Comparison of ENCODE assay signal across 26 mouse cellular contexts in genomic region chr8:106051068-106051467, GRCm38 (mm10). TPM values are rescaled to one million over a fixed set of nuclear protein-coding genes. Genes with fewer than 3 reads are reported as not detected.
A peak's percentile ranks its signal among the peaks of the same experiment; 100 is the strongest.
DNase-seq lines count a peak whose midpoint lies in the region; ATAC-seq and TF ChIP-seq lines count a peak whose summit lies in the region.
"Had no signal": no experiment of that assay in that cellular context is flagged by ENCODE, and none has a peak within 500 bp of the region (broad histone marks: within the 10 kb centered on the region; RNA-seq: fewer than 3 reads in every experiment).

No protein-coding gene starts in this region.

- in situ Hi-C loops in CH12.LX (cut with MboI; ENCODE audit: low pct_ligation_motif_present, low pct_unique_long_range_greater_than_20kb, low sequenced_read_pairs), result no loop called here

- dilution Hi-C loops in CH12.LX (cut with MboI; ENCODE audit: extremely low pct_ligation_motif_present, extremely low pct_unique_long_range_greater_than_20kb, low sequenced_read_pairs), result no loop called here

- no peak for TF ChIP-seq EP300 in liver, postnatal 0 days (IDR thresholded peaks at IDR 0.05; ENCODE audit: low read depth)
- no peak for TF ChIP-seq EP300 in CH12.LX (IDR thresholded peaks at IDR 0.05; ENCODE audit: low read length)

- peak overlapping the region; percentile 52 for H3K4me2 ChIP-seq in liver, postnatal 0 days (ENCODE audit: low read depth, low read length)
- H3K4me2 ChIP-seq in CH12.LX (ENCODE audit: insufficient read depth, low read depth, poor library complexity, severe bottlenecking), result peak overlapping the region; percentile 90
- H3K4me2 ChIP-seq in myocyte (ENCODE audit: low read depth), result peak overlapping the region; percentile 38
- H3K4me2 ChIP-seq in hindbrain, postnatal 0 days (ENCODE audit: low read depth, low read length), result no peak overlapping the region
- H3K4me2 ChIP-seq: embryonic facial prominence, embryonic 12.5 days; heart, embryonic 13.5 days; hindbrain, embryonic 15.5 days had no signal

- no peaks in the 10 kb centered on the region for H3K9me3 ChIP-seq in liver, postnatal 0 days (ENCODE audit: low read length)
- no peaks in the 10 kb centered on the region for H3K9me3 ChIP-seq in CH12.LX (replicated peaks; ENCODE audit: low read length)
- no peaks in the 10 kb centered on the region for H3K9me3 ChIP-seq in hindbrain, postnatal 0 days (ENCODE audit: low read length)
- H3K9me3 ChIP-seq: embryonic facial prominence, embryonic 12.5 days; heart, embryonic 13.5 days; hindbrain, embryonic 15.5 days had no signal

- DNase-seq in gastrocnemius, postnatal 14 days, result peak; percentile 35
- DNase-seq in gastrocnemius, postnatal 10 days, result no peak
- DNase-seq in liver, postnatal 0 days, result no peak
- no peak for DNase-seq in liver
- no peak for DNase-seq in CH12.LX (ENCODE audit: extremely low read depth)
- DNase-seq in hindbrain, postnatal 0 days (ENCODE audit: low spot score), result no peak
- DNase-seq: adrenal gland, postnatal 14 days; cerebellum, adult 2 months; cerebellum, postnatal 25 days; forebrain, postnatal 0 days; heart, postnatal 36 days; kidney, adult 18-20 months had no signal

- H3K79me2 ChIP-seq in CH12.LX (replicated peaks; ENCODE audit: control insufficient read depth, extremely low read depth, insufficient read depth, poor library complexity, severe bottlenecking) (peaks cover 37% of the 10 kb centered on the region), myocyte (ENCODE audit: control insufficient read depth, insufficient read depth) (no peaks in the 10 kb centered on the region)

- no peak overlapping the region for H3ac ChIP-seq in myocyte (ENCODE audit: control insufficient read depth, insufficient read length)

- intact Hi-C loops in gastrocnemius, postnatal 14 days (cut with DNase I; ENCODE audit: low total_unique reads), result no loop called here

- no peak for TF ChIP-seq CTCF in liver, postnatal 0 days (IDR thresholded peaks at IDR 0.05; ENCODE audit: low read depth)
- no peak for TF ChIP-seq CTCF in CH12.LX (conservative IDR thresholded peaks at IDR 0.05 in 1 of 2, IDR thresholded peaks at IDR 0.05 in 1 of 2; ENCODE audit: low read depth in 2 of 2, low read length in 2 of 2)
- no peak for TF ChIP-seq CTCF in hindbrain, postnatal 0 days (IDR thresholded peaks at IDR 0.05; ENCODE audit: low read depth)

- no peaks in the 10 kb centered on the region for H3K27me3 ChIP-seq in liver, postnatal 0 days (ENCODE audit: insufficient read depth, low read length)
- no peaks in the 10 kb centered on the region for H3K27me3 ChIP-seq in CH12.LX (replicated peaks)
- H3K27me3 ChIP-seq in myocyte (ENCODE audit: control insufficient read depth, insufficient read depth, insufficient read length), result no peaks in the 10 kb centered on the region
- no peaks in the 10 kb centered on the region for H3K27me3 ChIP-seq in hindbrain, postnatal 0 days (ENCODE audit: insufficient read depth, low read length)
- H3K27me3 ChIP-seq: embryonic facial prominence, embryonic 12.5 days; heart, embryonic 13.5 days; hindbrain, embryonic 15.5 days; Patski had no signal

- H3K27ac ChIP-seq in liver, postnatal 0 days (ENCODE audit: low read depth), result 0 out of 2 replicates have a peak overlapping the region, but pooled peaks have one; percentile 91
- H3K27ac ChIP-seq in CH12.LX (ENCODE audit: insufficient read depth, low read depth), result peak overlapping the region; percentile 95
- no peak overlapping the region for H3K27ac ChIP-seq in hindbrain, postnatal 0 days
- H3K27ac ChIP-seq: embryonic facial prominence, embryonic 12.5 days; heart, embryonic 13.5 days; hindbrain, embryonic 15.5 days had no signal

- no peak for ATAC-seq in liver, postnatal 0 days
- ATAC-seq in hindbrain, postnatal 0 days, result no peak
- ATAC-seq in granulocyte monocyte progenitor cell, adult 5-6 weeks (replicated peaks; ENCODE audit: poor library complexity, severe bottlenecking), result no peak
- ATAC-seq: activated CD4-positive, CD25-positive, alpha-beta regulatory T cell, adult 4 months; CD4-positive, CD25-positive, alpha-beta regulatory T cell, adult 4 months; forebrain, postnatal 0 days; inflammation-experienced regulatory T-cells, adult 6 months; Patski had no signal

- 0 out of 2 replicates have a peak, but pooled peaks cover 13% of the 10 kb centered on the region for H3K36me3 ChIP-seq in liver, postnatal 0 days (replicated peaks; ENCODE audit: insufficient read depth, low read length)
- H3K36me3 ChIP-seq in CH12.LX (replicated peaks in 1 of 2; ENCODE audit: control insufficient read depth in 1 of 2, insufficient read depth in 1 of 2, low read length in 1 of 2) (peaks cover 21 to 61% of the 10 kb centered on the region in 2 experiments), myocyte (ENCODE audit: control insufficient read depth, insufficient read depth) (peaks cover 16% of the 10 kb centered on the region)
- peaks cover 26% of the 10 kb centered on the region for H3K36me3 ChIP-seq in hindbrain, postnatal 0 days (ENCODE audit: insufficient read depth, low read length)

- H3K9ac ChIP-seq in liver, postnatal 0 days (replicated peaks), result peak overlapping the region; percentile 42; the same call in 1 of the 2 replicates
- peak overlapping the region; percentile 96 for H3K9ac ChIP-seq in CH12.LX (ENCODE audit: insufficient read depth, low read depth)
- H3K9ac ChIP-seq in hindbrain, postnatal 0 days (replicated peaks; ENCODE audit: low read length), result no peak overlapping the region
- H3K9ac ChIP-seq: embryonic facial prominence, embryonic 12.5 days; forebrain, postnatal 0 days; heart, embryonic 13.5 days; hindbrain, embryonic 15.5 days had no signal

- TF ChIP-seq RAD21 in CH12.LX (IDR thresholded peaks at IDR 0.05; ENCODE audit: low read depth, low read length), result no peak

- H3K4me3 ChIP-seq in liver, postnatal 0 days (ENCODE audit: low read depth, low read length), result peak overlapping the region; percentile 11; the same call in 1 of the 2 replicates
- H3K4me3 ChIP-seq in CH12.LX (replicated peaks in 1 of 3; ENCODE audit: low read depth in 2 of 3, low read length in 2 of 3, poor library complexity in 1 of 3) (peak overlapping the region; percentile 60 to 90 (median 74)), myocyte (no peak overlapping the region)
- no peak overlapping the region for H3K4me3 ChIP-seq in hindbrain, postnatal 0 days (ENCODE audit: low read length)
- H3K4me3 ChIP-seq: embryonic facial prominence, embryonic 12.5 days; heart, embryonic 13.5 days; hindbrain, embryonic 15.5 days had no signal

- peaks cover 37% of the 10 kb centered on the region for H3K4me1 ChIP-seq in liver, postnatal 0 days (ENCODE audit: insufficient read depth)
- H3K4me1 ChIP-seq in CH12.LX (ENCODE audit: control insufficient read depth in 1 of 2, insufficient read depth in 2 of 2), result peaks cover 16 to 54% of the 10 kb centered on the region in 2 experiments
- no peaks in the 10 kb centered on the region for H3K4me1 ChIP-seq in hindbrain, postnatal 0 days (ENCODE audit: insufficient read depth, low read length)
- H3K4me1 ChIP-seq: embryonic facial prominence, embryonic 12.5 days; heart, embryonic 13.5 days; hindbrain, embryonic 15.5 days had no signal

- TF ChIP-seq POLR2A in CH12.LX (IDR thresholded peaks at IDR 0.05; ENCODE audit: low read depth, low read length) (peak; percentile 25; the same call in 1 of the 2 replicates), myocyte (IDR thresholded peaks at IDR 0.05; ENCODE audit: insufficient read length, low read depth) (peak; percentile 19)

- 83% methylated on average over 3 of the region's 3 CpGs for WGBS in liver, postnatal 0 days (ENCODE audit: insufficient replicate concordance)
- whole genome bisulfite sequencing in hindbrain, postnatal 0 days, result 85% methylated on average over 3 of the region's 3 CpGs

RNA-seq across cellular contexts. Expression of gene Nfatc3, which starts 7.6 kb away (rescaled TPM):
- 10 to 100 TPM; 18.4 to 22.0 TPM for total RNA-seq in gastrocnemius, postnatal 14 days (2021)
- total RNA-seq in gastrocnemius, postnatal 10 days (2021), result 10 to 100 TPM; 25.3 to 30.7 TPM
- 2.3 TPM in 2 replicates for polyA plus RNA-seq in liver, postnatal 0 days (2015; fragmentation: Nextera tagmentation; extraction: Ambion mirVana)
- total RNA-seq in CH12.LX (2012; rRNA removed), result 25.5 and 29.0 TPM in 2 replicates
- 32.9 and 37.8 TPM in 2 replicates for total RNA-seq in CH12.LX (2014; rRNA removed)
- polyA plus RNA-seq in CH12.LX (2012; ENCODE audit: insufficient read length, low read depth), result 73.5 and 96.3 TPM in 2 replicates
- 11.8 TPM for polyA plus RNA-seq in myocyte (2012; fragmentation: generic; extraction: Trizol)
- 14.0 and 24.0 TPM in 2 replicates for total RNA-seq in hindbrain, postnatal 0 days (2014; rRNA removed)
- polyA plus RNA-seq in hindbrain, postnatal 0 days (2015; fragmentation: Nextera tagmentation; extraction: Ambion mirVana), result 2.8 and 2.9 TPM in 2 replicates
- total RNA-seq in granulocyte monocyte progenitor cell, adult 5-6 weeks (2014; fragmentation: Nextera tagmentation), result 74.1 and 86.3 TPM in 2 replicates
- total RNA-seq in granulocyte monocyte progenitor cell, adult 5-6 weeks (2017), result 31.7 and 32.7 TPM in 2 replicates

RNA-seq across cellular contexts. Expression of gene Ddx28, which starts 39.4 kb away (rescaled TPM):
- 1 to 10 TPM; 9.5 to 9.7 TPM for total RNA-seq in gastrocnemius, postnatal 14 days (2021)
- total RNA-seq in gastrocnemius, postnatal 10 days (2021), result 1 to 10 TPM; 8.0 to 8.4 TPM
- 13.0 and 14.7 TPM in 2 replicates for polyA plus RNA-seq in liver, postnatal 0 days (2015; fragmentation: Nextera tagmentation; extraction: Ambion mirVana)
- total RNA-seq in CH12.LX (2012; rRNA removed) (19.8 and 23.3 TPM in 2 replicates), CH12.LX (2014; rRNA removed) (21.6 and 21.8 TPM in 2 replicates)
- polyA plus RNA-seq in CH12.LX (2012; ENCODE audit: insufficient read length, low read depth) (15.5 and 16.3 TPM in 2 replicates), myocyte (2012; fragmentation: generic; extraction: Trizol) (20.6 TPM)
- 36.7 and 43.3 TPM in 2 replicates for total RNA-seq in hindbrain, postnatal 0 days (2014; rRNA removed)
- polyA plus RNA-seq in hindbrain, postnatal 0 days (2015; fragmentation: Nextera tagmentation; extraction: Ambion mirVana), result 19.7 and 20.2 TPM in 2 replicates
- 5.6 and 11.6 TPM in 2 replicates for total RNA-seq in granulocyte monocyte progenitor cell, adult 5-6 weeks (2014; fragmentation: Nextera tagmentation)
- total RNA-seq in granulocyte monocyte progenitor cell, adult 5-6 weeks (2017), result 15.1 and 20.2 TPM in 2 replicates

RNA-seq across cellular contexts. Expression of gene Dpep2nb, which starts 45.3 kb away (rescaled TPM):
- not detected for total RNA-seq in gastrocnemius, postnatal 14 days (2021)
- not detected for total RNA-seq in gastrocnemius, postnatal 10 days (2021)
- not detected in 2 replicates for polyA plus RNA-seq in liver, postnatal 0 days (2015; fragmentation: Nextera tagmentation; extraction: Ambion mirVana)
- total RNA-seq in CH12.LX (2012; rRNA removed) (not detected in 2 replicates), CH12.LX (2014; rRNA removed) (not detected in 2 replicates)
- polyA plus RNA-seq in CH12.LX (2012; ENCODE audit: insufficient read length, low read depth) (not detected in 2 replicates), myocyte (2012; fragmentation: generic; extraction: Trizol) (not detected)
- total RNA-seq in hindbrain, postnatal 0 days (2014; rRNA removed), result not detected in 2 replicates
- polyA plus RNA-seq in hindbrain, postnatal 0 days (2015; fragmentation: Nextera tagmentation; extraction: Ambion mirVana), result not detected in 2 replicates
- total RNA-seq in granulocyte monocyte progenitor cell, adult 5-6 weeks (2014; fragmentation: Nextera tagmentation), result not detected in 2 replicates
- total RNA-seq in granulocyte monocyte progenitor cell, adult 5-6 weeks (2017), result 0.39 TPM in 1 of 2 replicates, not detected in the other
- total RNA-seq: adrenal gland, adult 18-20 months; adrenal gland, postnatal 14 days; forebrain, postnatal 0 days; gastrocnemius, adult 18-20 months; heart, postnatal 36 days; MEL had no signal
- polyA plus RNA-seq: activated CD4-positive, CD25-positive, alpha-beta regulatory T cell, adult 4 months; CD4-positive, CD25-positive, alpha-beta regulatory T cell, adult 4 months; cerebellum, adult 2 months; embryonic facial prominence, embryonic 12.5 days; forebrain, embryonic 11.5 days; forebrain, postnatal 0 days; gonadal fat pad, adult 2 months; hindbrain, embryonic 15.5 days; inflammation-experienced regulatory T-cells, adult 6 months had no signal

RNA-seq across cellular contexts. Expression of gene Dus2, which starts 59.9 kb away (rescaled TPM):
- total RNA-seq in gastrocnemius, postnatal 14 days (2021), result 10 to 100 TPM in 1 of 2 experiments, 1 to 10 TPM in 1; 9.4 to 10.4 TPM
- 10 to 100 TPM in 1 of 2 experiments, 1 to 10 TPM in 1; 9.6 to 11.1 TPM for total RNA-seq in gastrocnemius, postnatal 10 days (2021)
- 8.2 and 9.5 TPM in 2 replicates for polyA plus RNA-seq in liver, postnatal 0 days (2015; fragmentation: Nextera tagmentation; extraction: Ambion mirVana)
- 20.9 and 23.2 TPM in 2 replicates for total RNA-seq in CH12.LX (2012; rRNA removed)
- total RNA-seq in CH12.LX (2014; rRNA removed), result 20.7 and 23.6 TPM in 2 replicates
- 27.2 and 27.7 TPM in 2 replicates for polyA plus RNA-seq in CH12.LX (2012; ENCODE audit: insufficient read length, low read depth)
- polyA plus RNA-seq in myocyte (2012; fragmentation: generic; extraction: Trizol), result 30.4 TPM
- 9.3 and 15.4 TPM in 2 replicates for total RNA-seq in hindbrain, postnatal 0 days (2014; rRNA removed)
- 20.2 and 22.4 TPM in 2 replicates for polyA plus RNA-seq in hindbrain, postnatal 0 days (2015; fragmentation: Nextera tagmentation; extraction: Ambion mirVana)
- total RNA-seq in granulocyte monocyte progenitor cell, adult 5-6 weeks (2014; fragmentation: Nextera tagmentation), result 8.3 and 9.6 TPM in 2 replicates
- 10.8 and 20.1 TPM in 2 replicates for total RNA-seq in granulocyte monocyte progenitor cell, adult 5-6 weeks (2017)

Comparison
In these comparisons a context has a peak if more than half of its experiments do, and no peak if none do; other contexts are left out.
1. H3K4me3 ChIP-seq: peak in liver, postnatal 0 days (single experiment) and CH12.LX (3 of 3); none in myocyte (single experiment) and hindbrain, postnatal 0 days (single experiment).